Mouse (Mus musculus): ENCODE data around the gene Ipo13. TPM values are rescaled to one million over a fixed set of nuclear protein-coding genes. Genes with fewer than 3 reads are reported as not detected.

The Ipo13 gene
- polyA plus RNA-seq, 1 experiment, result 96.0 TPM

DNA sequence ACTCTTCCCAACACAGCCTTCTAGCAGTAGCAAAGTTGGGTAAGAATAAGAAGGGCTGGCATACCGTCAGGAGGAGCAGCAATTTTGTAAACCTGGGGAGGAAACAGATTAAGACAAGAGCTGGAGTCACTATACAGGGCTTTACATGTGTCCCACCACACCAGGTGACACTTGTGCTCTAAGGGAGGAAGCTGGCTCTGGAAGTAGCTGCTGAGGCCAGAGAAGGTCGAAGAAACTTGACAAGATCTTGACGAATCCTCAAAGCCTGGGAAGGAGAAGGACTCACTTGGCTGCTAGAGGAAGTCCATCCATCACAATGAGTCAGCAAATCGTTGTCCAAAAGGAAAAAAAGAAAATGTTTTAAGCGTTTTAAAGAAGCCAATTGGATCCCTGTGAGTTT, 1.6 kb upstream of the Ipo13 start:
- Histone ChIP-seq H3K4me3 (ENCODE audit: control insufficient read depth, insufficient read depth, low read length) (no peak overlapping the region), H3K27ac (ENCODE audit: control insufficient read depth, insufficient read depth, low read length) (no peak overlapping the region), H3K4me1 (replicated peaks; ENCODE audit: control insufficient read depth, insufficient read depth, low read length) (peaks cover 15% of the 10 kb centered on the region), H3K27me3 (ENCODE audit: control insufficient read depth, insufficient read depth, low read length) (no peaks in the 10 kb centered on the region), H3K36me3 (ENCODE audit: control insufficient read depth, insufficient read depth, low read length) (no peaks in the 10 kb centered on the region)
- no peak for DNase-seq
- 71% methylated on average over 5 of the region's 5 CpGs for WGBS
- TF ChIP-seq CTCF (IDR thresholded peaks at IDR 0.05; ENCODE audit: borderline replicate concordance, control insufficient read depth, extremely low read depth, insufficient read depth, low read length, poor library complexity) (no peak), POLR2A (IDR thresholded peaks at IDR 0.05; ENCODE audit: control insufficient read depth, extremely low read depth, insufficient read depth, low read length, poor library complexity) (no peak)

DNA sequence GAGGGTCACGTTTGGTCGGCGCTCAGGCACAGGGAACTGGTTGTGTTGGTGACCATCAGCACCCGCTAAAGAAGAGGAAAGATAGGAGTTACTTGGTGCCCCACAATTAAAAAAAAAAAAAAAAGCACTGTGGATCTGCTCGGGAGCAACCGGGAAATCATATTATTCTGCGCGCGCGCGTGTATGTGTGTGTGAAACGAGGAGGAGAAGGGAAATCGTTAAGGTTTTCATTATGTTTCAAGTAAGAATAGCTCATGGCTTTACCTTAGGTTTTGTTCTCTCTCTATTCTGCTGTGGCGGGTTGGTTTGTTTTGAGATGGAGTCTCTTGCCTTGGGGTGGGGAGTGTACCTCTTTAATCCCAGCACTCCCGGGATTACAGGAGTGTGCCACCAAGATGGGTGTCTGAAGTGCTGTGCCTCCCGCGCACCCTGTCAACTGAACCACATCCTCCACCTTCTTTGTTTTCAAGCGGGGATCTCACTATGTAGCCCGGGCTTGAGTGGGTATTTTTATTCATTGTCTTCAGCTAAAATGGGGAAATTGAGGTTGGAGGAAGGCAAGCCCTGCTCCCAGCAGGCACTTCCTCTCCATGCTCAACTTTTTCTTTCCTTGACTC, 798 bp upstream of the Ipo13 start:
- H3K4me1 ChIP-seq (replicated peaks; ENCODE audit: control insufficient read depth, insufficient read depth, low read length), result peaks cover 15% of the 10 kb centered on the region
- peak overlapping the region; percentile 73 for H3K4me3 ChIP-seq (ENCODE audit: control insufficient read depth, insufficient read depth, low read length)
- DNase-seq, result peak; percentile 29
- H3K27ac ChIP-seq (ENCODE audit: control insufficient read depth, insufficient read depth, low read length), result 0 out of 2 replicates have a peak overlapping the region, but pooled peaks have one; percentile 2
- TF ChIP-seq POLR2A (IDR thresholded peaks at IDR 0.05; ENCODE audit: control insufficient read depth, extremely low read depth, insufficient read depth, low read length, poor library complexity) (no peak), CTCF (IDR thresholded peaks at IDR 0.05; ENCODE audit: borderline replicate concordance, control insufficient read depth, extremely low read depth, insufficient read depth, low read length, poor library complexity) (no peak)
- no peaks in the 10 kb centered on the region for H3K27me3 ChIP-seq (ENCODE audit: control insufficient read depth, insufficient read depth, low read length)
- under 1% methylated on average over 19 of the region's 19 CpGs for WGBS
- no peaks in the 10 kb centered on the region for H3K36me3 ChIP-seq (ENCODE audit: control insufficient read depth, insufficient read depth, low read length)

DNA sequence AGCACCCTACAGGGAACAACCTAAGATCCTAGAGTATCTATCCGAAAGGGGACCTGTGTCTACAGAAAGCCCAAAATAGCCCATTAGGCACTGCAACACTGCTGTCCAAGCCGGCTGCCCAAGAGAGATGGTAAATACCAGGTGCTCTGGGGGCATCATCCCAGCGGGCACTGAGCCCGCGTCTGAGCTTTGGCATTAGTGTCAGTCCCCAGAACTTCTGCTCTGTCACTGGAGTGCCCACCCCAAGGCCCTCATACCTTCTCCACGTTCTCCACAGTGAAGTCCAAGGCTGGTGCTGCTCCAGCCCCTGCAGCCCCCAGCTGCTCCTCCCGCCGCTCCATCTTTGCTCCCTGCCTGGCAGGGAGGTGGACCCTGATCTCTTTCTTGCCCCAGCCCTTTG, 768 bp downstream of the Ipo13 start:
- H3K4me1 ChIP-seq (replicated peaks; ENCODE audit: control insufficient read depth, insufficient read depth, low read length), result peaks cover 15% of the 10 kb centered on the region
- no peaks in the 10 kb centered on the region for H3K36me3 ChIP-seq (ENCODE audit: control insufficient read depth, insufficient read depth, low read length)
- no peaks in the 10 kb centered on the region for H3K27me3 ChIP-seq (ENCODE audit: control insufficient read depth, insufficient read depth, low read length)
- 26% methylated on average over 8 of the region's 8 CpGs for WGBS
- DNase-seq, result no peak
- H3K4me3 ChIP-seq (ENCODE audit: control insufficient read depth, insufficient read depth, low read length), result peak overlapping the region; percentile 73
- no peak overlapping the region for H3K27ac ChIP-seq (ENCODE audit: control insufficient read depth, insufficient read depth, low read length)
- TF ChIP-seq POLR2A (IDR thresholded peaks at IDR 0.05; ENCODE audit: control insufficient read depth, extremely low read depth, insufficient read depth, low read length, poor library complexity) (no peak), CTCF (IDR thresholded peaks at IDR 0.05; ENCODE audit: borderline replicate concordance, control insufficient read depth, extremely low read depth, insufficient read depth, low read length, poor library complexity) (no peak)

DNA sequence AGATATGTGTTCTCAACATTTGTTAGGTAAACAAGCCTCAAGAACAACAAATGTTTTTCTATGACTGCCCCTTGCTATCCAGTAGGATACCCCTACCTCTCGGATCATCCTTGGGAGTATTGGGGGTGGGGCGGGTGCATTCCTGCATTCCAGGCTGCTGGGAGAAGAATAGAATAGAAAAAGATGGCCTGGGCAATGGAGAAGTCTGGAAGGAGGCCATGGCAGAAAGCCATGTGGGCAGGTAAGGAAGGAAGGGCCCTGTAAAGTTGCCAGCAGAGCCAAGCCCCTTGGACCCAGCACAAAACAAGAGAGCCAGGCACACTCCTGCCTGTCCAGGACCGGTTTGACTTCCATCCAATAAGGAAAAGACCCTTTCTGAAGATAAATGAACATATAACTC, 1.4 kb downstream of the Ipo13 start:
- Histone ChIP-seq H3K4me3 (ENCODE audit: control insufficient read depth, insufficient read depth, low read length) (no peak overlapping the region), H3K36me3 (ENCODE audit: control insufficient read depth, insufficient read depth, low read length) (no peaks in the 10 kb centered on the region), H3K27me3 (ENCODE audit: control insufficient read depth, insufficient read depth, low read length) (no peaks in the 10 kb centered on the region), H3K27ac (ENCODE audit: control insufficient read depth, insufficient read depth, low read length) (no peak overlapping the region), H3K4me1 (replicated peaks; ENCODE audit: control insufficient read depth, insufficient read depth, low read length) (peaks cover 15% of the 10 kb centered on the region)
- 89% methylated on average over 3 of the region's 3 CpGs for WGBS
- TF ChIP-seq POLR2A (IDR thresholded peaks at IDR 0.05; ENCODE audit: control insufficient read depth, extremely low read depth, insufficient read depth, low read length, poor library complexity), result no peak
- no peak for TF ChIP-seq CTCF (IDR thresholded peaks at IDR 0.05; ENCODE audit: borderline replicate concordance, control insufficient read depth, extremely low read depth, insufficient read depth, low read length, poor library complexity)
- DNase-seq, result no peak

DNA sequence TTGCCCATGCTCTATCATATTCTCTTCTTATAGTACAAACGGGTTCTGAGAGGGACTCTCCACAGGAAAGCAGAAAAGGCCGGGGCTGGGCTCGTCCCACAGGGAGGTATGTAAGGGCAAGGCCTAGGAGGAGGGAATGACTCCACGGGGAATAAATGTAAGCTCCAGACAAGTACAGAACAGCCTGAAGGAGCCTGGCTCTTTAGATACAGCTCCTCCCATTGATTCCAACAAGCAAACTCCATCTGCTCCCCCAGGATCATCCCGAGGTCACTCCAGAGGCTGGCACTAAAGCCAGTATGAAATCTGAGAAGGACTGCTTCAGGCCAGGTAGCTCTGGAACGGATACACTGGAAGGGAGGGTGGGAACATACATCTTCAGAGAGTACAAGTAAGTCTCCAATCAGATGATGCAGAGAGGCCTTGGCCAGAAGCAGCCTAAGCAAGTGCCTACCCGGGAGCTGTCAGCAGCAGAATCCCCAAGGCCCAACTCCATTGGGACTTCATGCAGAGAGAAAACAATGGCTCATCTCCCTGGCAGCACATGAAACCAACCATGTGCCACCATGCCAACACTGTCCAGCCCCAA, 2.0 kb downstream of the Ipo13 start:
- Histone ChIP-seq H3K27me3 (ENCODE audit: control insufficient read depth, insufficient read depth, low read length) (no peaks in the 10 kb centered on the region), H3K4me1 (replicated peaks; ENCODE audit: control insufficient read depth, insufficient read depth, low read length) (peaks cover 15% of the 10 kb centered on the region), H3K4me3 (ENCODE audit: control insufficient read depth, insufficient read depth, low read length) (no peak overlapping the region), H3K27ac (ENCODE audit: control insufficient read depth, insufficient read depth, low read length) (no peak overlapping the region), H3K36me3 (ENCODE audit: control insufficient read depth, insufficient read depth, low read length) (no peaks in the 10 kb centered on the region)
- no peak for DNase-seq
- WGBS, result 90% methylated on average over 7 of the region's 7 CpGs
- TF ChIP-seq POLR2A (IDR thresholded peaks at IDR 0.05; ENCODE audit: control insufficient read depth, extremely low read depth, insufficient read depth, low read length, poor library complexity), result no peak
- TF ChIP-seq CTCF (IDR thresholded peaks at IDR 0.05; ENCODE audit: borderline replicate concordance, control insufficient read depth, extremely low read depth, insufficient read depth, low read length, poor library complexity), result no peak

DNA sequence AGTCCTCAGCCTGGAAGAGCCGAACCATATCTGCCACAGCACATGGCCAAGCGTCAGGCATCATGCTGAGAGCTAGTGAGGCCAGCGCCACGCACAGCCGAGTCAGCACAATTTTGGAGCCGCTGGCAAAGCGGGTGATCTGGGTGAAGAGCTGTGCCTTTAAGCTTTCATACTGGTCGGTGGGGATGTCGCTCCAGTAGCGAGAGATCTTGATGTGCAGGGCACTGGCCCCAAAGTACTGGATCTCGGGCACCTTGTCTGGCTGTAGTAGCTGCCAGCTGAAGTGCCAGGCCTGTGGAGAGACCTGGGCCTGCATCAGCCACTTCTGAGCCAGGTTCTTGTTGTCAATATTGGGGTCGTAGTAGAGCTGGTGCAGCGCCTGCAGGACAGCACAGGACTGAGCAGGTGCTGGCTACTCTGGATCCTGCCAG, 2.7 kb downstream of the Ipo13 start:
- Histone ChIP-seq H3K36me3 (ENCODE audit: control insufficient read depth, insufficient read depth, low read length) (no peaks in the 10 kb centered on the region; the same call in 1 of the 2 replicates), H3K4me1 (replicated peaks; ENCODE audit: control insufficient read depth, insufficient read depth, low read length) (peaks cover 15% of the 10 kb centered on the region), H3K4me3 (ENCODE audit: control insufficient read depth, insufficient read depth, low read length) (no peak overlapping the region), H3K27me3 (ENCODE audit: control insufficient read depth, insufficient read depth, low read length) (no peaks in the 10 kb centered on the region), H3K27ac (ENCODE audit: control insufficient read depth, insufficient read depth, low read length) (no peak overlapping the region)
- DNase-seq, result no peak
- TF ChIP-seq CTCF (IDR thresholded peaks at IDR 0.05; ENCODE audit: borderline replicate concordance, control insufficient read depth, extremely low read depth, insufficient read depth, low read length, poor library complexity) (no peak), POLR2A (IDR thresholded peaks at IDR 0.05; ENCODE audit: control insufficient read depth, extremely low read depth, insufficient read depth, low read length, poor library complexity) (no peak)
- 96% methylated on average over 13 of the region's 13 CpGs for WGBS
